Mouse (Mus musculus) monocyte, adult 59 days (primary cell): ENCODE measurements around the gene Lum. TPM values are rescaled to one million over a fixed set of nuclear protein-coding genes. Genes with fewer than 3 reads are reported as not detected.

Experiments
- total RNA-seq, 2 experiments: library from RNA; stranded (reverse); gene quantifications; one replicate each; pipeline ENCODE4 v1.2.4; 2023

Gene Lum
- total RNA-seq: not detected

DNA sequence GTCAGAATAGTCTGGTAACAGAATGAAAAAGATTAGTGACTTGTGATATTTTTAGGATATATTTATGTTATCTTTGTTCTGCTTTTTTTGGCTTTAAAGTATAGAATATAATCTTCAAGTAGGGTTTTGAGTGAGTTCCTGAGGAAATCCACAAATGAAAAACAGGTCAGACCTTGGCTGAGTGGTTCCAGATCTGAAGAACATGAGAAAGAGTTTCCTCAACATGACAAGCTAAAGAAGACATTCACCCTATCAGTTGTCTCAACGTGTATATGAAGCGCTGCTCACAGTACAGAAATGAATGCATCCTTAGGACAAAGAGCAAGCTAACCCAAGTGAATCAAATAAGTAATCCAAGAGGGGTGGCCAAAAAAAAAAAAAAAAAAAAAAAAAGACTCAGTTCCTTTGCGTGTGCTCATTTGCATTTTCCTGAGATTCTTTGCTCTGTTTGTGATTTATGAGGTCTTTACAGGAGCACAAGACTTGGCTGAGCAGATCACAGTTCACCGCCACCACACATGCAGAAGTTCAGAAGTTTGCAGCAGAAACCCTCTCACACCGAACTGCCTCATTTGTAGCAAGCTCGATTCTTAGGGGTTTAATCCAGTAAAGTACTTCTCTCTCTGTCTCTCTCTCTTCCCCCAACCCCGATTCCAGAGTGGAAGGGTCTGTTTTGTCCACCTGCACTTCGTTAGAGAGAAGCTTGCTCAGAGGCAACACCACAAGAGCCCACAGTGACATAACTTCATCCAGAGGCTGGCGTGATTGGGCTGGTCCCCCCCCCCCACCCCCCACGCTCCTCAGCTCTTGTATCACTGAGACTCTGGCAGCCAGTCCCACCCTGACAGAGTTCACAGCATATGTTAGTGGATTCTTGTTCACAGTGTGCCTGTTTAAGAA lies at the start of gene Lum:
Gene Lum (plus strand): TSS at position 172 of the 900 bp plus-strand sequence.

DNA sequence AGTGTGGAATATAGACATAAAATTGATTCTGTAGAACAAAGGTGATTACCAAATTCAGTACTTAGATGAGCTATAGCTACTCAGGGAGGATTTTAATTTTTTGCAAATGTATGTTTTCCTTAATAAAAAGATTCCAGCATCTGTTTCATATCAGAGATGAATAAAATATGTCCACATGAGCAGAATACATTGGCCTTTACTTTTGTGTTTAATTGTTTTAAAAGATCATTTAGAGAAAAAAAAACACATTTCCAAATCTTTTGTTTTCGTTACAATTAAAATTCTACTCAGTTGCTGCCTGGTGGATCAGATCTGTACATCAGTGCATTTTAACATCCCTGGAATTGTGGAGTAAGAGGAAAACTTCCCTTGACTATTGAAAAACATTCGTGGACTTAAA lies 41.7 kb downstream of the Lum start, which contains the start of gene Kera:
Gene Kera (plus strand): TSS at position 301 of the 400 bp plus-strand sequence.

Other genes starting within 250 kb of the Lum start
- gene Dcn, start 85.5 kb upstream of the Lum start, total RNA-seq: 1 to 10 TPM; 2.5 to 4.5 TPM
- gene Kera, start 41.8 kb downstream of the Lum start, total RNA-seq: not detected
- not detected for gene Epyc, start 78.9 kb downstream of the Lum start, total RNA-seq
- gene Ccer1, start 127.9 kb downstream of the Lum start, total RNA-seq: not detected
- gene C030005K15Rik, start 161.6 kb downstream of the Lum start, total RNA-seq: not detected